Mouse (Mus musculus) adrenal gland, postnatal 36 days (tissue): ENCODE measurements around the gene Gm6034. TPM values are rescaled to one million over a fixed set of nuclear protein-coding genes. Genes with fewer than 3 reads are reported as not detected.
"Not testable (repeated sequence)": the region's sequence is repeated elsewhere in the genome, so short reads cannot be mapped to it uniquely, and the experiment has no call there.

Experiments
- DNase-seq, 2 experiments: peaks; one replicate each; pipeline ENCODE4 v3.0.0; 2021; ENCODE audit warnings: mixed read lengths in 1 of 2
- long read RNA-seq, 2 experiments: library from polyadenylated mRNA; stranded (forward); transcript quantifications; one replicate each; pipeline ENCODE4 v2.0.0; 2021; ENCODE audit warnings: borderline sequencing depth in 2 of 2
- total RNA-seq, 2 experiments: library from RNA; stranded (reverse); gene quantifications; 2 replicates each; pipeline ENCODE4 v1.2.3; 2021

Gm6034 gene
- total RNA-seq, result not detected
- long read RNA-seq, experiment 1, result 0 reads
- long read RNA-seq, experiment 2, result 0 reads

- peak; percentile 74 to 76 for DNase-seq
Observed at GRCm38 (mm10) chr17:36042610-36043169, at the start of gene Gm6034, which contains the start of gene H2-T22. Gm6034 (plus strand) TSS chr17:36042961. H2-T22 (minus strand) TSS chr17:36042747.

GRCm38 (mm10) chr17:35993675-35994074 is 49.1 kb upstream of the Gm6034 start:
- DNase-seq, result peak; percentile 82 to 86

- DNase-seq, result peak; percentile 84 to 88
Observed at GRCm38 (mm10) chr17:35994175-35994878, 48.4 kb upstream of the Gm6034 start.

GRCm38 (mm10) chr17:35994879-35995240 is 47.9 kb upstream of the Gm6034 start:
- no peak for DNase-seq

GRCm38 (mm10) chr17:35996949-35997348 is 45.8 kb upstream of the Gm6034 start:
- peak; percentile 94 to 95 for DNase-seq

GRCm38 (mm10) chr17:35997713-35998510 is 44.8 kb upstream of the Gm6034 start:
- DNase-seq, result peak; percentile 19 to 51

GRCm38 (mm10) chr17:35998545-35999305 is 44.0 kb upstream of the Gm6034 start:
- no peak for DNase-seq

DNA sequence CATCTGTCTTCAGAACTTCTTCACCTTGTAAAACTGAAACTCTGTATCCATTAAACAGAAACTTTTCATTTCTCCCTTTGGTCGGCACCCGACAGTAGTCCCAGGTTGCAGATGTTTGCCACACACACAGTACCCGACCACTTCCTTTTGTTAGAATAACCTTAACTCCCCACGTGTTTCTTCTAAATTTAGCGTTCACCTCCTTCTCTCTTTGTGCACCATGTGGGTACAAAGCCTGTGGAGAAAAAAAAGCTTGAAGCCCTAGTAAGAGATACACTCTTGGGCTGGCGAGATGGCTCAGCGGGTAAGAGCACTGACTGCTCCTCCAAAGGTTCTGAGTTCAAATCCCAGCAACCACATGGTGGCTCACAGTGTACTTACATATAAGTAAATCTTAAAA is 43.4 kb upstream of the Gm6034 start:
- no peak for DNase-seq

- no peak for DNase-seq
Observed at GRCm38 (mm10) chr17:36000349-36000748, 42.4 kb upstream of the Gm6034 start.

DNA sequence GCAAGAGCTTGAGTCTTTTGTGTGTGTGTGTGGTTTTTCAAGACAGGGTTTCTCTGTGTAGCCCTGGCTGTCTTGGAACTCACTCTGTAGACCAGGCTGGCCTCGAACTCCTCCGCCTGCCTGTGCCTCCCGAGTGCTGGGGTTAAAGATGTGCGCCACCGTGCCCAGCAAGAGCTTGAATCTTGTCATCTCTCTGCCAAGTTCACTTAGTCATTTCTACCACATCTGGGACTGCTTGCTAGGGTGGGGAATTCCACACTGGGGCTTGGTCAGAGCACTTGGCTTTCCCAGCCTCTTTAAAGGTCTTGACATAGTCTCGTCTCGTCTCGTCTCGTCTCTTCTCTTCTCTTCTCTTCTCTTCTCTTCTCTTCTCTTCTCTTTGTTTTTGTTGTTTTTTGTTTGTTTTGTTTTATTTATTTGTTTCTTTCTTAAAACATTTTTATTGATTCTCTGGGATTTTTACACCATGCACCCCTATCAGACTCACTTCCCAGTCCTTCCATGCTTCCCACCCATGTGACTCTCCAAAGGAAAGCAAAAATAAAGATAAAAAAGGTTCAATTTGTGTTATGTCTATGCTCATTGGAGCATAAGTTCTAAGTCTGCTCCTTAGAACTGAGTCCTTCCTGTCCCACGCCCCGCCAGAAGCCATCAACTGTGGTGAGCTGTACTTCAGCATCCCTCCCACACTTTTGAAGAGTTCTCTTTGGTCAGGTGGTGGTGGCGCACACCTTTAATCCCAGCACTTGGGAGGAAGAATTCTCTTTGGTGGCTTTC is 41.5 kb upstream of the Gm6034 start:
- DNase-seq, result no peak

DNA sequence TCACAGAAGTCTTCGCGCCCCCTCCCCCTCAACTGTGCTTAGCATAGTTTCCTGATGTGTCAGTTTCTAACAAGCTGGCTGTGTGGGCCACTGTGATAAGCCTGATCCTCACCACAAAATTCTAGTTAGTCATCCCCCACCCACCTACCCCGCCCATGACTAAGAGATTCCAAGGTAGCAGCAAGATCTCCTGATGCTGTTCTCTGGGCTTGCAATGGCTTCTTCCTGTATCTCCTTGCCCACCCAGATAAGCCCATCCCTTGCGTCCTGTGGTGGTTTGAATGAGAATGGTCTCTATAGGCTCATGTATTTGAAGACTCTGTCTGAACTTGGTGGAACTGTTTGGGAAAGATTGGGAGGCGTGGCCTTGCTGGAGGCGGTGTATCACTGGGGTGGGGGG is 40.8 kb upstream of the Gm6034 start:
- no peak for DNase-seq

DNA sequence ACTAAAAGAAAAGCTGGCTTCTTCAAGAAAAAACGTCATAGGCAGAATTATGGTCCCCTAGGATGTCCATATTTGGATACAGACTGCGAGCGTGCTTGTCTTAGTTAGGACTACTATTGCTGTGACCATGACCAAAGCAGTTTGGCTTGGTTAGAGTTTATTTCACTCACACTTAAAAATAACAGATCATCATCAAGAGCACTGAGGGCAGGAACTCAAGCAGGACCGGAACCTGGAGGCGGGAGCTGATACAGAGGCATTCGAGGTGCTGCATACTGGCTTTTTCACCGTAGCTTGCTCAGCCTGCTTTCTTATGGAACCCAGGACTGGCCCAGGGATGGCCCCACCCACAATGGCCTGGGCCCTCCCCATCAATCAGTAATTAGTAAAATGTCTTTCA is 39.4 kb upstream of the Gm6034 start:
- DNase-seq, result no peak

- not testable (repeated sequence) for DNase-seq
Observed at GRCm38 (mm10) chr17:36004409-36004808, 38.4 kb upstream of the Gm6034 start.

GRCm38 (mm10) chr17:36014977-36015376 is 27.8 kb upstream of the Gm6034 start:
- DNase-seq, result no peak

DNA sequence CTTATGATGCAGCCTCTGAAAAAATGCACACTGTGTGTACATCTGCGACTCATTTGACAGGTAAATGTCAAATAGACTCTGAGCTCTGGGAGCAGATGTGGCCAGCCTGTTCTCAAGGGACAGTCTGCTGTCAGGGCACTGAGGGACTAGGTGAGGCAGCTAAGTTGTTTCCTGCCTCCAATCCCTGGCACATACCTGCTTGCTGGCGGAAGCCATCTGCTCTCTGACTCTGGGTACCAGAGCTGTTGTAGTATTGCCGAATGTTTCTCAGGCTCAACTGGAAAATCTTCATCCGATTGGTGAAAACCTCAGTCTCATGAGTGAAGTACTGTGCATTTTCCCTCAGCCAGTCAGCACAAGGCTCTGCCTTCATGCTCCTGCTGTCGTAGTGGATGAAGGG is 25.7 kb upstream of the Gm6034 start:
- DNase-seq, result no peak

DNA sequence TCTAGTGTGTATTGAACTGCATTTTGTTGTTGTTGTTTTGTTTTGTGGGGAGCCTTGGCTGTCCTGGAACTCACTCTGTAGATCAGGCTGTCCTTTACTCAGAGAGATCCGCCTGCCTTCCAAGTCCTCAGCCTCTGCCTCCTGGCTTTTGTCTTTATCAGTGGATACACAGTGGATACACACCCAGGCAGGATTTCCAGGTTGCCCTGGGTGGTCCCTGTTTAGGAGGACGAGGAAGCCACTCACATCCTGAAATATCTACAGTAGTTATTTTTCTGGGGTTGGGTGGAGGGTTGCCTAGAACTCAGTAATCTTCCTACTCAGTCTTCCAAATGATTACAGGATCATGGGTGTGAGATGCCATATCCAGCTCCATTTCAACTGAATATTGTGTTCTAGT is 23.8 kb upstream of the Gm6034 start:
- DNase-seq, result peak; percentile 34 to 51

- no peak for DNase-seq
Observed at GRCm38 (mm10) chr17:36019519-36019918, 23.2 kb upstream of the Gm6034 start.

- DNase-seq, result peak; percentile 65 to 85
Observed at GRCm38 (mm10) chr17:36020191-36021073, 22.3 kb upstream of the Gm6034 start, which contains the start of gene H2-T24. H2-T24 (minus strand) TSS chr17:36020560.

DNA sequence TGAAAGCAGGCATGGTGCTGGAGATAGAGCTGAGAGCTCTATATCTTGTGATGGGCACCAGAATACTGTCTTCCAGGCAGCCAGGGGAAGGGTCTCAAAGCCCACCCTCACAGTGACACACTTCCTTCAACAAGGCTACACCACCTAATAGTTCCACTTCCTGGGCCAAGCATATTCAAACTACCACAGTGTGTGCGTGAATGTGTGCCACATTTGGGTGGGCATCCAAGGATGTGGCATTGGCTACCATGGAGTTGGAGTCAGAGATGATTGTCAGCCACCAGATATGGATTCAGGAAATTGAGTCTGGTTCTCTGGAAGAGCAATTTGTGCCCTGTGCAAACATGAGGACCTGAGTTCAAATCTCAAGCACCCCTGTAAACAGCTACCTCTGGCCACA is 21.5 kb upstream of the Gm6034 start:
- no peak for DNase-seq

DNA sequence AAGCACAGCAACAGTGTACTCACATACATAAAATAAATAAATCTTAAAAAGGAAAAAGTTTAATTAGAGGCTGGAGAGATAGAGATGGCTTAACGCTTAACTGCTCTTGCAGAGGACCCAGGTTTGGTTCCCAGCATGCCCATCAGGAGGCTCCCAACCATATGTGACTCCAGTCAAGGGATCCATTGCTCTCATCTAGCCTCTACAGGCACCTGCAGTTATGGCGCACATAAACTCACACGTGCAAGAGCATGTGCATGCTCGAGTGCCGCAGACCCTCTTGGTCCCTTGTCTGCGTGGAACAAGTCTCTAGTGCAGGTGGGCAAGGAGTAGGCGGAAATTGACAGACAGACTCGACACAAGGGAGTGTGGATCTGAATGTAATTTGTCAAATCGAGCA is 20.7 kb upstream of the Gm6034 start:
- no peak for DNase-seq
